Mouse (Mus musculus) megakaryocyte, embryonic 14.5 days (primary cell): Measurements from ENCODE around the gene Prkce.

Source experiments
- FLI1 ChIP-seq: IDR thresholded peaks from 2 replicates; pipeline ENCODE4 v1.6.1; 2012; ENCODE audit warnings: low read length, inconsistent platforms, mixed read lengths
- GATA1 ChIP-seq: IDR thresholded peaks from 3 replicates; pipeline ENCODE4 v1.6.1; 2012; ENCODE audit warnings: mixed read lengths, low read length, inconsistent platforms, borderline replicate concordance

GRCm38 (mm10) chr17:86202972-86203371 lies 35.4 kb downstream of the Prkce start:
- TF ChIP-seq GATA1 (no peak), FLI1 (no peak)
